Mouse (Mus musculus) liver, embryonic 11.5 days (tissue): ENCODE results near the gene Rasa4. TPM values are rescaled to one million over a fixed set of nuclear protein-coding genes. Genes with fewer than 3 reads are reported as not detected.
"Not testable (repeated sequence)": the region's sequence is repeated elsewhere in the genome, so short reads cannot be mapped to it uniquely, and the experiment has no call there.

Source experiments
- ATAC-seq: fragments of 200-750 bp; cut with Nextera tagmentation; replicated peaks from 2 replicates; pipeline ENCODE4 v1.8.0; 2017; ENCODE audit warnings: moderate number of reproducible peaks, mild to moderate bottlenecking, moderate TSS enrichment, moderate library complexity; ENCODE audit not compliant: low FRiP score
- DNase-seq: peaks from one replicate; pipeline ENCODE4 v3.0.0-alpha.2; 2017; ENCODE audit warnings: low spot score
- H3K27ac ChIP-seq: fragments of 300-500 bp; sonication (generic); 2 replicates; pipeline ENCODE4 v1.5.1; 2014; ENCODE audit warnings: mild to moderate bottlenecking, low read depth, low read length, control low read depth
- H3K27me3 ChIP-seq: fragments of 300-500 bp; sonication (generic); replicated peaks from 2 replicates; pipeline ENCODE4 v1.6.1; 2014; ENCODE audit warnings: low read length, mixed read lengths; ENCODE audit not compliant: control insufficient read depth, insufficient read depth
- H3K36me3 ChIP-seq: fragments of 300-500 bp; sonication (generic); 2 replicates; pipeline ENCODE4 v1.6.1; 2014; ENCODE audit warnings: mild to moderate bottlenecking, low read length, moderate library complexity, mixed read lengths; ENCODE audit not compliant: control insufficient read depth, insufficient read depth
- H3K4me1 ChIP-seq: fragments of 300-500 bp; sonication (generic); replicated peaks from 2 replicates; pipeline ENCODE4 v1.6.1; 2014; ENCODE audit warnings: low read length, mixed read lengths; ENCODE audit not compliant: control insufficient read depth, insufficient read depth
- H3K4me2 ChIP-seq: fragments of 300-500 bp; sonication (generic); 2 replicates; pipeline ENCODE4 v1.6.1; 2014; ENCODE audit warnings: mild to moderate bottlenecking, control low read depth, moderate library complexity
- H3K4me3 ChIP-seq: fragments of 300-500 bp; sonication (generic); 2 replicates; pipeline ENCODE4 v1.5.1; 2014; ENCODE audit warnings: low read depth, low read length, control low read depth
- H3K9ac ChIP-seq: fragments of 300-500 bp; sonication (generic); 2 replicates; pipeline ENCODE4 v1.6.1; 2014; ENCODE audit warnings: low read depth, low read length, control low read depth
- H3K9me3 ChIP-seq: fragments of 300-500 bp; sonication (generic); 2 replicates; pipeline ENCODE4 v1.6.1; 2016; ENCODE audit warnings: low read length, inconsistent platforms, mixed read lengths; ENCODE audit not compliant: control insufficient read depth
- WGBS: fragments of 180-500 bp; shearing (Covaris S2); extraction: QIAGEN DNeasy Blood & Tissue Kit; methylation state at CpG from one replicate; pipeline ENCODE4 v1.1.7; 2014; 5-methylcytosine and 5-hydroxymethylcytosine counted together
- polyA plus RNA-seq: library from polyadenylated mRNA; unstranded; fragments of >200 nt; fragmentation: Nextera tagmentation; extraction: Ambion mirVana; gene quantifications from 2 replicates; pipeline ENCODE4 v1.2.1, GENCODE M21; 2014

Rasa4 gene
- polyA plus RNA-seq, 1 experiment from 2014 or later: 1.7 TPM

DNA sequence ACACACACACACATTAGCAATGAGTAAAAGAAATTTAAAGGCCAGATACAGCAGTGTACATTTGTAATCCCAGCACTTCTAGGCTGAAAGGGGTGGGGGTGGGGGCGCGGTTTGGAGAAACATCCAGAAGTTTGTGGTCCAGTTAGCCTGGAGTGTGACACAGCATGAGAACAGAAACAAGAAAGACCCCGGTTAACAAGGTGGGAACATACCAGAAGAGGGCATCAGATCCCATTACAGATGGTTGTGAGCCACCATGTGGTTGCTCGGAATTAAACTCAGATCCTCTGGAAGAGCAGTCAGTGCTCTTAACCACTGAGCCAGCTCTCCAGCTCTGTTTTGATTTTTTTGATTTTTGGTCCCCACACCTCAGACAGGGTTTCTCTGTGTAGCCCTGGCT lies 27.7 kb upstream of the Rasa4 start:
- no peak overlapping the region for H3K9ac ChIP-seq
- WGBS: 37% methylated on average over 4 of the region's 4 CpGs
- no peak overlapping the region for H3K27ac ChIP-seq
- no peaks in the 10 kb centered on the region for H3K9me3 ChIP-seq
- no peaks in the 10 kb centered on the region for H3K36me3 ChIP-seq
- no peak overlapping the region for H3K4me2 ChIP-seq
- H3K4me1 ChIP-seq: no peaks in the 10 kb centered on the region
- ATAC-seq: no peak
- no peak overlapping the region for H3K4me3 ChIP-seq
- DNase-seq: no peak
- H3K27me3 ChIP-seq: peaks cover 8% of the 10 kb centered on the region; the same call in 1 of the 2 replicates

DNA sequence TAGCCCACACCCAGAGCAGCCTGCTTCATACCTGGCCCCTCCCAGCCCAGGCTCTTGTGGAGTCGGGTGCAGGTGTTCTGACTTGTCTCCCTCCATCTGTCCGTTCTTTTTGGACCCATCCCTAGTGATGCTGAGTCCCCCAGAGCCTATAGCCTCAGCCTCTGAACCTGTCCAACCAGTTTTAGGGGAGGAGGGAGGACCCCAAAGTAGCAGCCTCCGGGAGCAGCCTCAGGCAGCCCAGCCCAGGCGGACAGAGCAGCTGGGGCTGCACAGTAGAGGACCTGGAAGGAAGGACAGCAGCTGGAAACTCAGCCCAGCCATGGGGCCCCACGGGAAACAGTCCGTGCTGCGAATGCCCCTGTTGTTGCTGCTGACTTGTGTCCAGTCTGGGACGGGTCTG lies 26.6 kb upstream of the Rasa4 start:
- Histone ChIP-seq H3K4me1 (no peaks in the 10 kb centered on the region), H3K27ac (no peak overlapping the region), H3K4me3 (no peak overlapping the region), H3K36me3 (no peaks in the 10 kb centered on the region), H3K9ac (no peak overlapping the region), H3K27me3 (peaks cover 12% of the 10 kb centered on the region; the same call in 1 of the 2 replicates), H3K4me2 (no peak overlapping the region), H3K9me3 (no peaks in the 10 kb centered on the region)
- 24% methylated on average over 8 of the region's 8 CpGs for WGBS
- no peak for ATAC-seq
- no peak for DNase-seq

DNA sequence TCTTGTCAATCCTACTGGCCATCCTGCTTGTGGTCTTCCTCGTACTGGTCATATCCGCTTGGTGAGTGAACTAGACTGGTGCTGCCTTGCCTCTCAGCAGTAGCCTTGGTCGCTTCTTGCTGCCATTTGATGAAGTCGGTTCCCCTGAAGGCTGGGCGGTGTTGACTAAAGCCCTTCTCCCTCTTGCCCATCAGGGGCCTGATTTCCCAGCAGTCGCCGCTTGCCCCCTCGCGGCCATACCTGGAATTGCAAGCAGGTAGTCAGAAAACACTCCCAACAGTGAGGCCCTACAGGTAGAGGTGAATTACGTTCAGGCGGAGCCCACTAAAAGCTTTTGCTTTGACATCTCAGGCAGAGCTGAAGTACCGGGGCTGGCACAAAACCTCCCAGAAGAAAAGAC lies 22.1 kb upstream of the Rasa4 start:
- no peaks in the 10 kb centered on the region for H3K36me3 ChIP-seq
- H3K27ac ChIP-seq: no peak overlapping the region
- no peak overlapping the region for H3K9ac ChIP-seq
- no peaks in the 10 kb centered on the region for H3K4me1 ChIP-seq
- no peak overlapping the region for H3K4me3 ChIP-seq
- no peaks in the 10 kb centered on the region for H3K9me3 ChIP-seq
- H3K27me3 ChIP-seq: peaks cover 12% of the 10 kb centered on the region; the same call in 1 of the 2 replicates
- peak; percentile 73 for DNase-seq
- no peak overlapping the region for H3K4me2 ChIP-seq
- ATAC-seq: no peak
- WGBS: 11% methylated on average over 12 of the region's 12 CpGs

DNA sequence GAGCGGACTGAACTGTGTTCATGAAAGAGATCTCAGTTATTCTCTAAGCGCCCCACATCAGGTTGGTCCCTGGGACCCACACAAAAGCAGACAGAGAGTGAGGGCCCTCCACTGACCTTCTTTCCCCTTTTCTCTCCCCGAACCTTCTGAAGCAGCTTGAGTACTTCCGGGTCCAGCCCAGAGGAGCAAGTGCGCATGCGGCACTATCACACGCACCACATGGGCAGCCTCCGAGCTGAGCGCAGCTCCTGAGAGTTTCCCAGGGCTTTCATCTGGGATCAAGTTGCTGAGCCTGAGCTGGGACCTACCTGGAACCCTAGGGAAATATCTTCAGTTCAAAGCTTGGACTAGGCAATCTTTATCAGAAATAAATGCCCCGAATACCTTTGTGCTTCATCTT lies 19.8 kb upstream of the Rasa4 start:
- no peak overlapping the region for H3K4me3 ChIP-seq
- DNase-seq (no peak), ATAC-seq (no peak)
- no peaks in the 10 kb centered on the region for H3K36me3 ChIP-seq
- no peaks in the 10 kb centered on the region for H3K9me3 ChIP-seq
- H3K4me1 ChIP-seq: no peaks in the 10 kb centered on the region
- peaks cover 7% of the 10 kb centered on the region; the same call in 1 of the 2 replicates for H3K27me3 ChIP-seq
- H3K9ac ChIP-seq: no peak overlapping the region
- H3K27ac ChIP-seq: no peak overlapping the region
- 85% methylated on average over 10 of the region's 10 CpGs for WGBS
- no peak overlapping the region for H3K4me2 ChIP-seq

DNA sequence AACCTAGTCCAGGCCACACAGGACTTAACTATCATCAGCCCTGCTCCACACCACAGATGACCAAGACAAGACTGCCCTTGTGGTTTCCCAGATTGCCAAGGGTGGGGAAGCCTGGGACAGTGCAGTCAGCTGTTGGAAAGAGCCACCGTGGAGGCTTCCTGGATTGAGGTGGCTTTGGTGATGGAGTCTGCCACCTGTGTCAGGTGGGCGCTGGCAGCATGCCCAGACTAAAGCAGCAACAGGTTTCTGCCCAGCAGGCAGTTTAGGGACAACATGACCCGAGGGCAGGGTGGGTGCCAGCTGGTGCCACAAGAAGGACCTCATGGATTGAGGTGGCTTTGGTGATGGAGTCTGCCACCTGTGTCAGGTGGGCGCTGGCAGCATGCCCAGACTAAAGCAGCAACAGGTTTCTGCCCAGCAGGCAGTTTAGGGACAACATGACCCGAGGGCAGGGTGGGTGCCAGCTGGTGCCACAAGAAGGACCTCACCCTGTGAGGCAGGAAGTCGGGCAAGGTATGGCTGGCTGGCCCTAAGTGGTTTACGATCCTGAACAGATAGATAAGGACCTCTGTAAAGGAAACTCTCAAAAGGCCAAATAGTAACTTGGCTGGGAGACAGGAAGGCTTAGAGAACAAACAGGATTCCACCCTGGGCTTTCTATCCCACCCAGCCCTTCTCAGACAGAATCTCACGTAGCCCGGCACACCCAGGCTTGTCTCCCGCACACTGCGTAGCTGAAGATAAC lies 17.1 kb upstream of the Rasa4 start:
- not testable (repeated sequence) for H3K36me3 ChIP-seq, H3K9ac ChIP-seq, H3K9me3 ChIP-seq, ATAC-seq, H3K4me3 ChIP-seq, H3K27ac ChIP-seq, H3K4me2 ChIP-seq, H3K4me1 ChIP-seq, H3K27me3 ChIP-seq, DNase-seq
- 61% methylated on average over 11 of the region's 11 CpGs for WGBS

DNA sequence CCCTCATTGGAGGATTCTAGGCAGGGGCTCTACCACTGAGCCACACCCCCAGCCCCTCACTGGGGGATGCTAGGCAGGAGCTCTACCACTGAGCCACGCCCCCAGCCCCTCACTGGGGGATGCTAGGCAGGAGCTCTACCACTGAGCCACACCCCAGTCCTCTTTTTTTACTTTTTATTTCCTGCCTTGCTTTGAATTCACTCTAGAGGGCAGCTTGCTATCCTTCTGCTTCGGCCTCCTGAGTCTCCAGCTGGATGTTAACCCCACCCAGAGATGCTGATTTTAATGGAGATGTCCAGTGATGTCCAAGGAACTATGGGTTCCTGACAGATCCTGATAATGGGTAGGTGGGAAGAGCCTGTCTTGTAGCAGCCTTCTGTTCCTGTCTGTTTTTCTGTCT lies 14.3 kb upstream of the Rasa4 start:
- Histone ChIP-seq H3K27me3 (peaks cover 2% of the 10 kb centered on the region; the same call in 1 of the 2 replicates), H3K9me3 (no peaks in the 10 kb centered on the region), H3K36me3 (no peaks in the 10 kb centered on the region), H3K9ac (no peak overlapping the region), H3K27ac (no peak overlapping the region), H3K4me1 (no peaks in the 10 kb centered on the region), H3K4me3 (no peak overlapping the region), H3K4me2 (no peak overlapping the region)
- ATAC-seq (no peak), DNase-seq (no peak)
- 85% methylated on average over 2 of the region's 2 CpGs for WGBS

DNA sequence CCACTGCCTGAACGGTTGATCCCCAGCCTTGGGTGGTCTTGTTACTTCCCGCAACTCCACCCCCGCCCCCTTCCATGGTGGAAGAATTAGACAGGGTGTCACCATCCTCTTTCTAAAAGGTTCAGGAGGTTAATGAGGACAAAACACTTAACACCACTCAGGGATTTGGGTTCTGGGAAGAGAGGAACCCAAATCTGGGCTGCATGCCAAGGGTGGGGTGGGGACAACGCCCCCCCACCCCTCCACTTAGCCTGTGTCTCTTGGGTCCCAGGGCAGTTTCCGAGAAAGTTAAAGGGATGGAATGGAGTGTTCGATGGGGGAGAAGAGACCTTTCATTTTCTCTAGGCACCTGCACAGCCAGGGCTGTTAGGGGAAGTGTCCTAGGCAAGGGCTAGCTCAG lies 10.7 kb upstream of the Rasa4 start:
- no peak overlapping the region for H3K4me2 ChIP-seq
- H3K36me3 ChIP-seq: no peaks in the 10 kb centered on the region
- no peak overlapping the region for H3K27ac ChIP-seq
- DNase-seq: no peak
- H3K9me3 ChIP-seq: no peaks in the 10 kb centered on the region
- no peak overlapping the region for H3K9ac ChIP-seq
- H3K4me3 ChIP-seq: no peak overlapping the region
- WGBS: 63% methylated on average over 6 of the region's 6 CpGs
- H3K4me1 ChIP-seq: no peaks in the 10 kb centered on the region
- no peak for ATAC-seq
- H3K27me3 ChIP-seq: peaks cover 5% of the 10 kb centered on the region; the same call in 1 of the 2 replicates

DNA sequence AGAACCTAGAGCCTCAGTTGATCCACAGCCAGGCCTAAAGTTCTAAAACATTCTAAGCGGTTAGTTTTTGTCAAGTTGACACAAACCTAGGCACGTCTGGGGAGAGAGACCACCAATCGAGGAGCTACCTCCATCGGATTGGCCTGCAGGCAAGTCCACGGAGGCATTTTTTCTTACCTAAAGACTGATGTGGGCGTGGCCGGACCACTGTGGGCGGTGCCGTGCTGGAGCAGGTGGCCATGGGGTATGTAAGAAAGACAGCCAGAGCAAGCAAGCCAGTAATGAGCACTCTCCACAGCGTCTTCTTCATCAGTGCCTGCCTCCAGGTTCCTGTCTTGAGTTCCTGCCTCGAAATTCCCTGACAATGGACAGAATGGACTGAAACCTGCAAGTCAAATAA lies 10.2 kb upstream of the Rasa4 start:
- peaks cover 5% of the 10 kb centered on the region; the same call in 1 of the 2 replicates for H3K27me3 ChIP-seq
- no peak overlapping the region for H3K27ac ChIP-seq
- ATAC-seq: no peak
- WGBS: 58% methylated on average over 11 of the region's 11 CpGs
- no peak overlapping the region for H3K4me3 ChIP-seq
- H3K4me2 ChIP-seq: no peak overlapping the region
- no peak overlapping the region for H3K9ac ChIP-seq
- H3K9me3 ChIP-seq: no peaks in the 10 kb centered on the region
- no peaks in the 10 kb centered on the region for H3K36me3 ChIP-seq
- no peak for DNase-seq
- no peaks in the 10 kb centered on the region for H3K4me1 ChIP-seq

DNA sequence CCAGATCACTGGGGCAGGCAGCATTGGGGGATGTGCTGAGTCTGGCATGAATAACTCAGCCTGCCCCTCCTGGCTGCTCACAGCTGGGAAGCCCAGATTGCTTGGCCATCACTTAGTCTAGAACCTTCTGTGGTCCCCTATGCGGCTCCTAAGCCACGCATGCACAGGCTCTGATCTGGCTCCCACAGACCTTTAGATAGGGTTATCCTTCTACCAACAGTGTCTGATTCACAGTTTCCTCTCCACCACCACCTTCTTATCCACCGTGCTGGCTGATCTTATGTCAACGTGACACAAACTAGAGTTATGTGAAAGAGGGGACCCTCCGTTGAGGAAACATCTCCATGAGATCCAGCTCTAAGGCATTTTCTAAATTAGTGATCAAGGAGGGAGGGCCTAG lies 8.6 kb upstream of the Rasa4 start:
- H3K9ac ChIP-seq: no peak overlapping the region
- H3K4me2 ChIP-seq: no peak overlapping the region
- H3K27ac ChIP-seq: no peak overlapping the region
- H3K9me3 ChIP-seq: no peaks in the 10 kb centered on the region
- no peak overlapping the region for H3K4me3 ChIP-seq
- ATAC-seq (no peak), DNase-seq (no peak)
- H3K27me3 ChIP-seq: peaks cover 5% of the 10 kb centered on the region; the same call in 1 of the 2 replicates
- no peaks in the 10 kb centered on the region for H3K36me3 ChIP-seq
- 47% methylated on average over 5 of the region's 5 CpGs for whole genome bisulfite sequencing
- no peaks in the 10 kb centered on the region for H3K4me1 ChIP-seq
